Mouse (Mus musculus) CH12.LX (cell line): ENCODE data around the gene Sac3d1.

Experiments
- CTCF ChIP-seq, 2 experiments: IDR thresholded peaks in 1 of 2; conservative IDR thresholded peaks in 1 of 2; 2 replicates each; pipeline ENCODE4 v1.5.1; 2011 to 2012; ENCODE audit warnings: low read depth in 2 of 2, low read length in 2 of 2, improper control_type of control experiment in 1 of 2, inconsistent platforms in 1 of 2, mild to moderate bottlenecking in 1 of 2, moderate library complexity in 1 of 2
- EP300 ChIP-seq: IDR thresholded peaks from 2 replicates; pipeline ENCODE4 v1.6.1; 2011; ENCODE audit warnings: low read length, improper control_type of control experiment
- MAX ChIP-seq: IDR thresholded peaks from 2 replicates; pipeline ENCODE4 v1.6.1; 2011; ENCODE audit warnings: low read length, improper control_type of control experiment
- MAZ ChIP-seq: IDR thresholded peaks from 2 replicates; pipeline ENCODE4 v1.6.1; 2012; ENCODE audit warnings: low read depth, mild to moderate bottlenecking, inconsistent platforms, low read length, improper control_type of control experiment, moderate library complexity
- MXI1 ChIP-seq: IDR thresholded peaks from 2 replicates; pipeline ENCODE4 v1.6.1; 2011; ENCODE audit warnings: mild to moderate bottlenecking, low read depth, low read length, improper control_type of control experiment
- PAX5 ChIP-seq: IDR thresholded peaks from 2 replicates; pipeline ENCODE4 v1.6.1; 2012; ENCODE audit warnings: low read length, inconsistent platforms, mixed read lengths
- POLR2A ChIP-seq: IDR thresholded peaks from 2 replicates; pipeline ENCODE4 v1.6.1; 2011; ENCODE audit warnings: low read depth, mild to moderate bottlenecking, improper control_type of control experiment, low read length
- ZKSCAN1 ChIP-seq: IDR thresholded peaks from 2 replicates; pipeline ENCODE4 v1.6.1; 2012; ENCODE audit warnings: low read depth, inconsistent platforms, low read length, improper control_type of control experiment, borderline replicate concordance
- ZMIZ1 ChIP-seq: IDR thresholded peaks from 2 replicates; pipeline ENCODE4 v1.6.1; 2012; ENCODE audit warnings: low read depth, mild to moderate bottlenecking, inconsistent platforms, low read length, improper control_type of control experiment

GRCm38 (mm10) chr19:6144842-6145241 is 26.4 kb upstream of the Sac3d1 start:
- no peak for TF ChIP-seq PAX5
- TF ChIP-seq MXI1 = no peak
- TF ChIP-seq MAZ = no peak
- TF ChIP-seq CTCF (conservative IDR thresholded peaks at IDR 0.05 in 1 of 2, IDR thresholded peaks at IDR 0.05 in 1 of 2; ENCODE audit: low read depth in 2 of 2, low read length in 2 of 2) = peak in 1 of 2 experiments; percentile 55; a peak in 2 of 4 replicates
- TF ChIP-seq ZMIZ1 = no peak
- peak; percentile 36; the same call in 1 of the 2 replicates for TF ChIP-seq MAX
- TF ChIP-seq EP300 = no peak
- no peak for TF ChIP-seq ZKSCAN1
- TF ChIP-seq POLR2A = no peak
